Mouse (Mus musculus): ENCODE data around the gene AY761184. TPM values are rescaled to one million over a fixed set of nuclear protein-coding genes. Genes with fewer than 3 reads are reported as not detected.
"Not testable (repeated sequence)": the region's sequence is repeated elsewhere in the genome, so short reads cannot be mapped to it uniquely, and the experiment has no call there.

The AY761184 gene
- not detected in 2 replicates for polyA plus RNA-seq (2011; ENCODE audit: insufficient read depth, insufficient read length, low read depth, missing spikeins)

GRCm38 (mm10) chr8:21703545-21703944, at the start of gene AY761184:
Gene AY761184, minus strand, starts transcription at chr8:21703645.
- H3K36me3 ChIP-seq (ENCODE audit: control insufficient read depth, insufficient read depth, low read length, poor library complexity, severe bottlenecking); H3K9me3 ChIP-seq (replicated peaks; ENCODE audit: control insufficient read depth, insufficient read depth, low read length, poor library complexity, severe bottlenecking); H3K4me1 ChIP-seq (ENCODE audit: control insufficient read depth, insufficient read depth, low read length): not testable (repeated sequence)

GRCm38 (mm10) chr8:21665497-21665896, 37.9 kb downstream of the AY761184 start, which contains the start of gene Defa34:
Gene Defa34, plus strand, starts transcription at chr8:21665797.
- not testable (repeated sequence) for H3K4me3 ChIP-seq (ENCODE audit: low read depth, low read length); H3K9ac ChIP-seq (ENCODE audit: low read depth, poor library complexity, severe bottlenecking); H3K36me3 ChIP-seq (ENCODE audit: control insufficient read depth, insufficient read depth, low read length, poor library complexity, severe bottlenecking); H3K27ac ChIP-seq (ENCODE audit: insufficient read depth, low read length); H3K27me3 ChIP-seq (ENCODE audit: control insufficient read depth, insufficient read depth, low read length, poor library complexity, severe bottlenecking); H3K4me1 ChIP-seq (ENCODE audit: control insufficient read depth, insufficient read depth, low read length); H3K9me3 ChIP-seq (replicated peaks; ENCODE audit: control insufficient read depth, insufficient read depth, low read length, poor library complexity, severe bottlenecking)

More at GRCm38 (mm10) chr8:21703545-21703944, at the start of gene AY761184:
- H3K27ac ChIP-seq (ENCODE audit: insufficient read depth, low read length); H3K9ac ChIP-seq (ENCODE audit: low read depth, poor library complexity, severe bottlenecking); H3K27me3 ChIP-seq (ENCODE audit: control insufficient read depth, insufficient read depth, low read length, poor library complexity, severe bottlenecking); H3K4me3 ChIP-seq (ENCODE audit: low read depth, low read length): not testable (repeated sequence)

GRCm38 (mm10) chr8:21655480-21655879, 48.0 kb downstream of the AY761184 start, which contains the start of gene Defa17:
Gene Defa17, plus strand, starts transcription at chr8:21655780.
- not testable (repeated sequence) for H3K4me1 ChIP-seq (ENCODE audit: control insufficient read depth, insufficient read depth, low read length); H3K4me3 ChIP-seq (ENCODE audit: low read depth, low read length); H3K27me3 ChIP-seq (ENCODE audit: control insufficient read depth, insufficient read depth, low read length, poor library complexity, severe bottlenecking); H3K36me3 ChIP-seq (ENCODE audit: control insufficient read depth, insufficient read depth, low read length, poor library complexity, severe bottlenecking); H3K9ac ChIP-seq (ENCODE audit: low read depth, poor library complexity, severe bottlenecking); H3K27ac ChIP-seq (ENCODE audit: insufficient read depth, low read length); H3K9me3 ChIP-seq (replicated peaks; ENCODE audit: control insufficient read depth, insufficient read depth, low read length, poor library complexity, severe bottlenecking)

Other genes starting within 250 kb of the AY761184 start
- not detected in 2 replicates for gene Gm7849, start 247.1 kb downstream of the AY761184 start, polyA plus RNA-seq (2011; ENCODE audit: insufficient read depth, insufficient read length, low read depth, missing spikeins)
- gene Defa20, start 194.4 kb downstream of the AY761184 start, polyA plus RNA-seq (2011; ENCODE audit: insufficient read depth, insufficient read length, low read depth, missing spikeins) = not detected in 2 replicates
- not detected in 2 replicates for gene Defa32, start 174.6 kb downstream of the AY761184 start, polyA plus RNA-seq (2011; ENCODE audit: insufficient read depth, insufficient read length, low read depth, missing spikeins)
- not detected in 2 replicates for gene Defa37, start 138.3 kb downstream of the AY761184 start, polyA plus RNA-seq (2011; ENCODE audit: insufficient read depth, insufficient read length, low read depth, missing spikeins)
- not detected in 2 replicates for gene Defa28, start 120.6 kb downstream of the AY761184 start, polyA plus RNA-seq (2011; ENCODE audit: insufficient read depth, insufficient read length, low read depth, missing spikeins)
- gene Gm7861, start 109.1 kb downstream of the AY761184 start, polyA plus RNA-seq (2011; ENCODE audit: insufficient read depth, insufficient read length, low read depth, missing spikeins) = not detected in 2 replicates
- not detected in 2 replicates for gene Defa26, start 85.5 kb downstream of the AY761184 start, polyA plus RNA-seq (2011; ENCODE audit: insufficient read depth, insufficient read length, low read depth, missing spikeins)
- not detected in 2 replicates for gene Defa17, start 47.9 kb downstream of the AY761184 start, polyA plus RNA-seq (2011; ENCODE audit: insufficient read depth, insufficient read length, low read depth, missing spikeins)
- not detected in 2 replicates for gene Defa34, start 37.8 kb downstream of the AY761184 start, polyA plus RNA-seq (2011; ENCODE audit: insufficient read depth, insufficient read length, low read depth, missing spikeins)
- gene Defa24, start 30.8 kb upstream of the AY761184 start, polyA plus RNA-seq (2011; ENCODE audit: insufficient read depth, insufficient read length, low read depth, missing spikeins) = not detected in 2 replicates
- not detected in 2 replicates for gene Defb50, start 119.9 kb upstream of the AY761184 start, polyA plus RNA-seq (2011; ENCODE audit: insufficient read depth, insufficient read length, low read depth, missing spikeins)
- not detected in 2 replicates for gene Defb2, start 136.3 kb upstream of the AY761184 start, polyA plus RNA-seq (2011; ENCODE audit: insufficient read depth, insufficient read length, low read depth, missing spikeins)
- gene Defb10, start 155.3 kb upstream of the AY761184 start, polyA plus RNA-seq (2011; ENCODE audit: insufficient read depth, insufficient read length, low read depth, missing spikeins) = not detected in 2 replicates
- not detected in 2 replicates for gene Defb9, start 181.8 kb upstream of the AY761184 start, polyA plus RNA-seq (2011; ENCODE audit: insufficient read depth, insufficient read length, low read depth, missing spikeins)
- gene Defb11, start 202.8 kb upstream of the AY761184 start, polyA plus RNA-seq (2011; ENCODE audit: insufficient read depth, insufficient read length, low read depth, missing spikeins) = not detected in 2 replicates
- gene Defb15, start 229.1 kb upstream of the AY761184 start, polyA plus RNA-seq (2011; ENCODE audit: insufficient read depth, insufficient read length, low read depth, missing spikeins) = not detected in 2 replicates
- not detected in 2 replicates for gene Defb35, start 234.7 kb upstream of the AY761184 start, polyA plus RNA-seq (2011; ENCODE audit: insufficient read depth, insufficient read length, low read depth, missing spikeins)
- not detected in 2 replicates for gene Defb13, start 243.1 kb upstream of the AY761184 start, polyA plus RNA-seq (2011; ENCODE audit: insufficient read depth, insufficient read length, low read depth, missing spikeins)